Mouse (Mus musculus): Measurements from ENCODE around the gene Hoxc6. TPM values are rescaled to one million over a fixed set of nuclear protein-coding genes. Genes with fewer than 3 reads are reported as not detected.
A peak's percentile ranks its signal among the peaks of the same experiment; 100 is the strongest.

Gene Hoxc6
- total and polyA plus RNA-seq, 3 experiments: 12.0 to 37.1 (median 27.1) TPM

GRCm38 (mm10) chr15:103006326-103006725 is 8.3 kb downstream of the Hoxc6 start:
- Histone ChIP-seq H3K4me3 (ENCODE audit: low read depth, low read length) (peak overlapping the region; percentile 21; the same call in 1 of the 2 replicates), H3K36me3 (replicated peaks) (peaks cover 25% of the 10 kb centered on the region), H3K9me3 (replicated peaks) (no peaks in the 10 kb centered on the region), H3K27me3 (ENCODE audit: insufficient read depth, low read length) (no peaks in the 10 kb centered on the region), H3K4me1 (ENCODE audit: insufficient read depth, low read depth, low read length) (peaks cover 93% of the 10 kb centered on the region)
- no peak for DNase-seq (ENCODE audit: low spot score)
- ATAC-seq (ENCODE audit: extremely low read depth, insufficient number of reproducible peaks, low FRiP score, poor library complexity, severe bottlenecking): no peak
- no peak for TF ChIP-seq CTCF (IDR thresholded peaks at IDR 0.05; ENCODE audit: low read depth, low read length)
- TF ChIP-seq GATA2 (IDR thresholded peaks at IDR 0.05; ENCODE audit: borderline replicate concordance, low read depth, low read length): no peak
- TF ChIP-seq GATA1 (IDR thresholded peaks at IDR 0.05; ENCODE audit: borderline replicate concordance, low read length): no peak
- TF ChIP-seq TAL1 (conservative IDR thresholded peaks at IDR 0.05; ENCODE audit: low read depth, low read length): no peak
- TF ChIP-seq POLR2AphosphoS5 (IDR thresholded peaks at IDR 0.05; ENCODE audit: insufficient replicate concordance, low read depth, low read length): no peak

DNA sequence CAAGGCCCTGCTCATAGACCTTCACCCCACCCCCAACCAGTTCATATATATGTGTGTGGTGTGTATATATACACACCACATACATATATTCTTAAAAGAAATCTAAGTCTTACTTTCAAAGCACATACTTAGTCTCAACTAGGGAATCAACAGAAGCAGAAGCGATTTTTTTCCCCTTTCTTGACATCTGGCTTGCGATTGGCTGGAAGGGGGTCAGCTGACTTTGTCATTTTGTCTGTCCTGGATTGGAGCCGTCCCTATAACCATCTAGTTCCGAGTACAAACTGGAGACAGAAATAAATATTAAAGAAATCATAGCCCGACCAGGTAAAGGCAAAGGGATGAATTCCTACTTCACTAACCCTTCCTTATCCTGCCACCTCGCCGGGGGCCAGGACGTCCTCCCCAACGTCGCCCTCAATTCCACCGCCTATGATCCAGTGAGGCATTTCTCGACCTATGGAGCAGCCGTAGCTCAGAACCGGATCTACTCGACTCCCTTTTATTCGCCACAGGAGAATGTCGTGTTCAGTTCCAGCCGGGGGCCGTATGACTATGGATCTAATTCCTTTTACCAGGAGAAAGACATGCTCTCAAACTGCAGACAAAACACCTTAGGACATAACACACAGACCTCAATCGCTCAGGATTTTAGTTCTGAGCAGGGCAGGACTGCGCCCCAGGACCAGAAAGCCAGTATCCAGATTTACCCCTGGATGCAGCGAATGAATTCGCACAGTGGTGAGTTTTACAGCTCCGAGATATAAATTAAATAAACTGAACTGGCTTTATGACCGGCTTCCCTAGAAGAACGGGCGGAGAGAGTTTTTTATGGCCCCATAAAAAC is 11.4 kb downstream of the Hoxc6 start:
- peak overlapping the region; percentile 77 for H3K4me3 ChIP-seq (ENCODE audit: low read depth, low read length)
- no peak for ATAC-seq (ENCODE audit: extremely low read depth, insufficient number of reproducible peaks, low FRiP score, poor library complexity, severe bottlenecking)
- H3K36me3 ChIP-seq (replicated peaks): peaks cover 18% of the 10 kb centered on the region
- no peaks in the 10 kb centered on the region for H3K27me3 ChIP-seq (ENCODE audit: insufficient read depth, low read length)
- DNase-seq (ENCODE audit: low spot score): no peak
- no peak for TF ChIP-seq GATA1 (IDR thresholded peaks at IDR 0.05; ENCODE audit: borderline replicate concordance, low read length)
- TF ChIP-seq POLR2AphosphoS5 (IDR thresholded peaks at IDR 0.05; ENCODE audit: insufficient replicate concordance, low read depth, low read length): no peak
- no peak for TF ChIP-seq GATA2 (IDR thresholded peaks at IDR 0.05; ENCODE audit: borderline replicate concordance, low read depth, low read length)
- no peak for TF ChIP-seq CTCF (IDR thresholded peaks at IDR 0.05; ENCODE audit: low read depth, low read length)
- TF ChIP-seq TAL1 (conservative IDR thresholded peaks at IDR 0.05; ENCODE audit: low read depth, low read length): no peak
- H3K9me3 ChIP-seq (replicated peaks): no peaks in the 10 kb centered on the region
- H3K4me1 ChIP-seq (ENCODE audit: insufficient read depth, low read depth, low read length): peaks cover 85% of the 10 kb centered on the region

DNA sequence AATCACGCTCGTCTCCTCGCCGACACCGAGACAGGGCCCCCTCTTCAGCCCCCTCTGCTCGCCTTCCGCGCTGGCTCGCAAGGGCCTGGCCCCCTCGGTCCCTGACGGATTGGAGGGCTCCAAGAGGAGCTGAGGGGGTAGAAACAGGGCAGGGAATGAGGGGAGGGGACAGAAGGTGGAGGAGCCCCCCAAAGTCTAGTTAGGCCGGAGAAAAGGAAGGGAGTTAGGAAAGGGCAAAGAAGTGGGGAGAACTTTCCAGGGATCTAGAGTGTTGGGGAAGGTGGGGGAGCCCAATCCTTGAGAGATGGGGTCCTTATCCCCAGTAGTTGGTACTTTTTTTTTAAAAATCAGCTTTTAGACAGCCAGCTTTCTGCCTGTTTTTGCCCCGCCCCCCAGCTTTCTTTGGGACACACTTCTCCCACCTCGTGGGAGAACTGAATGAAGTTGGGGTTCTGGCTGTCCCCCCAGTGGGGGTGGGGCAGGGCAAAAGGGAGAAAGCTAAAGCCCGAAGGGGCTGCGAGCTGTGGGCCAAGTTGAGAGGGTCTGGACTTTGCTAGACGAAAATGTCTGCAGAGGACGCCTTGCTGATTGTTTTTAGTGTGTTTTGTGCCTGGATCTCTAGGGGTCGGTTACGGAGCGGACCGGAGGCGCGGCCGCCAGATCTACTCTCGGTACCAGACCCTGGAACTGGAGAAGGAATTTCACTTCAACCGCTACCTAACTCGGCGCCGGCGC is 12.2 kb downstream of the Hoxc6 start:
- TF ChIP-seq CTCF (IDR thresholded peaks at IDR 0.05; ENCODE audit: low read depth, low read length) (no peak), GATA2 (IDR thresholded peaks at IDR 0.05; ENCODE audit: borderline replicate concordance, low read depth, low read length) (no peak), TAL1 (conservative IDR thresholded peaks at IDR 0.05; ENCODE audit: low read depth, low read length) (no peak), POLR2AphosphoS5 (IDR thresholded peaks at IDR 0.05; ENCODE audit: insufficient replicate concordance, low read depth, low read length) (no peak), GATA1 (IDR thresholded peaks at IDR 0.05; ENCODE audit: borderline replicate concordance, low read length) (no peak)
- peak overlapping the region; percentile 77 for H3K4me3 ChIP-seq (ENCODE audit: low read depth, low read length)
- H3K36me3 ChIP-seq (replicated peaks): peaks cover 14% of the 10 kb centered on the region
- H3K9me3 ChIP-seq (replicated peaks): no peaks in the 10 kb centered on the region
- H3K27me3 ChIP-seq (ENCODE audit: insufficient read depth, low read length): no peaks in the 10 kb centered on the region
- H3K4me1 ChIP-seq (ENCODE audit: insufficient read depth, low read depth, low read length): peaks cover 83% of the 10 kb centered on the region
- DNase-seq (ENCODE audit: low spot score) (no peak), ATAC-seq (ENCODE audit: extremely low read depth, insufficient number of reproducible peaks, low FRiP score, poor library complexity, severe bottlenecking) (no peak)

DNA sequence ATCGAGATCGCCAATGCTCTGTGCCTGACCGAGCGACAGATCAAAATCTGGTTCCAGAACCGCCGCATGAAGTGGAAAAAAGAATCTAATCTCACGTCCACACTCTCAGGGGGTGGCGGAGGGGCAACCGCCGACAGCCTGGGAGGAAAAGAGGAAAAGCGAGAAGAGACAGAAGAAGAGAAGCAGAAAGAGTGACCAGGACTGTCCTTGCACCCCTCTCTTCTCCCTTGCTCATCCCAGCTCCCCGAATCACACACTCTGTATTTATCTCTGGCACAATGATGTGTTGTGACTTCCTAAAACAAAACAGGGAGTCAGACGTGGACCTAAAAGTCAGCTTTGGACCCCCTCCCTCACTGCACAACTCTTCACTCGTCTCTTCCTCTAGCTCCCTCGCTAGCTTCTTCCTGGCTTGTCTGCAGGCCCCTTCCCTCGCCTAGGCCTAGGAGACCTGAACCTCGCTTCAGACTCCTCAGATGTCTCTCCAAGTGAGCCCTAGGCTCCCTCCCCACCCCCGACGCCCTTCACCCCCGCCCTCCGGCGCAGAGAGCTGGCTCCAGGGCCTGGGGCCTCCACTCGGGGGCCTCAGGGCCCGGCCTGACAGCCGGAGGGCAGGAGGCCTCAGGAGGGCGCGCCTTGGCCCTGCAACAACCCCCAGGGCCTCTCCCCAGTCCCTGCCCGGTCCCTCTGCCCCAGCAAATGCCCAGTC is 12.9 kb downstream of the Hoxc6 start:
- DNase-seq (ENCODE audit: low spot score): peak; percentile 77
- Histone ChIP-seq H3K27me3 (ENCODE audit: insufficient read depth, low read length) (no peaks in the 10 kb centered on the region), H3K4me1 (ENCODE audit: insufficient read depth, low read depth, low read length) (peaks cover 83% of the 10 kb centered on the region)

DNA sequence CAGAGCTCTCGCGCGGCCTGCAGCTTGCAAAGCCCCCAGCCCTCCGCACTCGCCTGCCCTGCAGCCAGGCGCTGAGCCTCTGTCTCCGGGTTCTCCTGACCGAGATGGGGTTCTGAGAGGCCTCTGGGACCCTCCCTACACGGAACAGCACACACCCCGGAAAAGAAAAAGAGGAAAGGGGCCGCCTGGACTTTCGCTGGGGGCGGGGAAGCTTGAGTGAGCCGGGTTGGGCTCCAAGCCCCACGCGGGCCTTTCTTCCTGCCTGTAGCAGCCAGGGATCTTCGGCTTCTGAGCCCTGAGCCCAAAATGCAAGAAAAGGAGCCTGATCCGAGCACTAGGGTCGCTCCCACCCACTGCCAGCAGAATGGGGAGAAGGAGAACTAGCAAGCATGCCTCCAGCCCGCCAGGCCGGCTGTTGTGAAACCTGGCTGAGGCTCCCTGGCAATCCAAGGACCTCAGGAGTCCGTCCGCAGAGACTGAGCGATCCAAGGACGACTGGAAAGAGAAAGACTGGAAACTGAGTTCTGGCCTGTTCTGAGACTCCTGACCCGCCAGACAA is 13.9 kb downstream of the Hoxc6 start:
- no peaks in the 10 kb centered on the region for H3K9me3 ChIP-seq (replicated peaks)
- ATAC-seq (ENCODE audit: extremely low read depth, insufficient number of reproducible peaks, low FRiP score, poor library complexity, severe bottlenecking): peak; percentile 36
- H3K4me1 ChIP-seq (ENCODE audit: insufficient read depth, low read depth, low read length): peaks cover 84% of the 10 kb centered on the region
- TF ChIP-seq TAL1 (conservative IDR thresholded peaks at IDR 0.05; ENCODE audit: low read depth, low read length) (no peak), GATA2 (IDR thresholded peaks at IDR 0.05; ENCODE audit: borderline replicate concordance, low read depth, low read length) (no peak), CTCF (IDR thresholded peaks at IDR 0.05; ENCODE audit: low read depth, low read length) (no peak), GATA1 (IDR thresholded peaks at IDR 0.05; ENCODE audit: borderline replicate concordance, low read length) (no peak), POLR2AphosphoS5 (IDR thresholded peaks at IDR 0.05; ENCODE audit: insufficient replicate concordance, low read depth, low read length) (no peak)
- H3K36me3 ChIP-seq (replicated peaks): peaks cover 18% of the 10 kb centered on the region
- H3K4me3 ChIP-seq (ENCODE audit: low read depth, low read length): peak overlapping the region; percentile 77
- DNase-seq (ENCODE audit: low spot score): peak; percentile 72
- H3K27me3 ChIP-seq (ENCODE audit: insufficient read depth, low read length): no peaks in the 10 kb centered on the region

More for the DNA sequence above, 12.9 kb downstream of the Hoxc6 start:
- no peak for TF ChIP-seq POLR2AphosphoS5 (IDR thresholded peaks at IDR 0.05; ENCODE audit: insufficient replicate concordance, low read depth, low read length)
- no peak for TF ChIP-seq CTCF (IDR thresholded peaks at IDR 0.05; ENCODE audit: low read depth, low read length)
- TF ChIP-seq GATA1 (IDR thresholded peaks at IDR 0.05; ENCODE audit: borderline replicate concordance, low read length): no peak
- no peak for TF ChIP-seq TAL1 (conservative IDR thresholded peaks at IDR 0.05; ENCODE audit: low read depth, low read length)
- no peak for TF ChIP-seq GATA2 (IDR thresholded peaks at IDR 0.05; ENCODE audit: borderline replicate concordance, low read depth, low read length)
- Histone ChIP-seq H3K36me3 (replicated peaks) (peaks cover 14% of the 10 kb centered on the region), H3K4me3 (ENCODE audit: low read depth, low read length) (peak overlapping the region; percentile 77), H3K9me3 (replicated peaks) (no peaks in the 10 kb centered on the region)
- ATAC-seq (ENCODE audit: extremely low read depth, insufficient number of reproducible peaks, low FRiP score, poor library complexity, severe bottlenecking): no peak
